Mouse (Mus musculus) erythroblast, embryonic 14.5 days (primary cell): Measurements from ENCODE around the gene Dmwd.

Experiments
- GATA1 ChIP-seq: IDR thresholded peaks from 2 replicates; pipeline ENCODE4 v1.6.1; 2012; ENCODE audit warnings: low read length, inconsistent platforms, mixed read lengths
- TAL1 ChIP-seq: IDR thresholded peaks from 3 replicates; pipeline ENCODE4 v1.6.1; 2012; ENCODE audit warnings: low read length, inconsistent platforms, mixed read lengths

DNA sequence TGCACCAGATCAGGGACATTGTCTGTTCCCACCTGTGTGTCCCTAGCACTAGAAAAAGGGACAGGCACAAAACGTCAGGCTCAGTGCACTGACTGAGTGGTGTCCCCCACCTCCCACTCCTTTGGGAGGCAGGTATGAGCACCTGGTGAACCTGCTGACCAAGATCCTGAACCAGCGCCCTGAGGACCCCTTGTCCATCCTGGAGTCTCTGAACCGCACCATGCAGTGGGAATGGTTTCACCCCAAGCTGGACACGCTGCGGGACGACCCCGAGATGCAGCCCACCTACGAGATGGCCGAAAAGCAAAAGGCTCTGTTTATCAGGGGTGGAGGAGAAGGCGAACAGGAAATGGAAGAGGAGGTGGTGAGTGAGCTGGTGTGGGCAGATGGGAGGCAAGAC is 18.6 kb upstream of the Dmwd start:
- TF ChIP-seq GATA1: no peak
- TF ChIP-seq TAL1: no peak
